Mouse (Mus musculus): ENCODE results near the gene 1810062G17Rik. TPM values are rescaled to one million over a fixed set of nuclear protein-coding genes. Genes with fewer than 3 reads are reported as not detected.

The 1810062G17Rik gene
- polyA plus RNA-seq, 1 experiment from 2014 or later, result 1.1 TPM

Small RNAs within 50 kb of the gene (microRNA-seq; reads per million reads assigned to microRNA genes)
- not detected for gene Mir7009

Other genes with a start within 250 kb of the 1810062G17Rik start
- gene Anxa5, start within 50 bp of the 1810062G17Rik start, polyA plus RNA-seq (2015; fragmentation: Nextera tagmentation; extraction: Ambion mirVana), result 76.1 and 91.9 TPM in 2 replicates
- gene Gm11549, start 45.9 kb downstream of the 1810062G17Rik start, polyA plus RNA-seq (2015; fragmentation: Nextera tagmentation; extraction: Ambion mirVana), result not detected in 2 replicates
- gene Exosc9, start 76.7 kb downstream of the 1810062G17Rik start, polyA plus RNA-seq (2015; fragmentation: Nextera tagmentation; extraction: Ambion mirVana), result 38.1 and 43.7 TPM in 2 replicates
- gene Ccna2, start 96.2 kb downstream of the 1810062G17Rik start, polyA plus RNA-seq (2015; fragmentation: Nextera tagmentation; extraction: Ambion mirVana), result 251 and 253 TPM in 2 replicates
- gene Bbs7, start 137.5 kb downstream of the 1810062G17Rik start, polyA plus RNA-seq (2015; fragmentation: Nextera tagmentation; extraction: Ambion mirVana), result 8.8 and 8.9 TPM in 2 replicates
- gene Trpc3, start 214.2 kb downstream of the 1810062G17Rik start, polyA plus RNA-seq (2015; fragmentation: Nextera tagmentation; extraction: Ambion mirVana), result 0.26 and 0.55 TPM in 2 replicates

Measured in liver, embryonic 15.5 days (tissue).